Mouse (Mus musculus): ENCODE measurements around the gene Wdr48.

DNA sequence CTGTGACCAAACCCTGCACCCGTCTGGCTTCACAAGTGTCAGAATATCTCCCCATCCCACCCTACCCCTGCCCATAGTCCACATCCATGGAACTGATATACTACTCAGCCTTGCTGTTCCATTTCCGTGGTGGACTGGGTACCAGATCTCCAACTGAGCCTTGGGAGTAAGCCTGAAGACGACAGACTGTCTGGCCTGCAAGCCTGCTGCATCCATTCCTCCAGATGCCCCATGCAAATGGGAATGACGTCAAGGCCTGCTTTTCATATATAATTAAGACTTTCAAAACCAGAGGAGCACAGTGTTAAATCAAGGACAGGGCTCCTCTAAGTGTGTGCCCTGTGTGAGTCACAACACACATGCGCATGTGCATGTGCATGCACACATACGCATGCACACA lies 47.5 kb upstream of the Wdr48 start:
- no peak for TF ChIP-seq CTCF (IDR thresholded peaks at IDR 0.05; ENCODE audit: low read depth, low read length)
- TF ChIP-seq POLR2A (IDR thresholded peaks at IDR 0.05; ENCODE audit: insufficient read depth, low read length) = no peak
- no peak for TF ChIP-seq EP300 (IDR thresholded peaks at IDR 0.05; ENCODE audit: insufficient read depth, low read depth, low read length)

All from ES-Bruce4 (cell line).